Mouse (Mus musculus) left cerebral cortex, adult 2 months (tissue): ENCODE data around the gene Abhd5. TPM values are rescaled to one million over a fixed set of nuclear protein-coding genes. Genes with fewer than 3 reads are reported as not detected.
"Not testable (repeated sequence)": the region's sequence is repeated elsewhere in the genome, so short reads cannot be mapped to it uniquely, and the experiment has no call there.

Experiments used
- DNase-seq, 2 experiments: peaks; one replicate each; pipeline ENCODE4 v3.0.0; 2021 to 2022; ENCODE audit warnings: low spot score in 2 of 2, mixed read lengths in 1 of 2; ENCODE audit errors: extremely low spot score in 1 of 2
- H3K27ac ChIP-seq: fragments of 200-600 bp; 2 replicates; pipeline ENCODE4 v1.8.1; 2022
- H3K4me3 ChIP-seq: fragments of 200-600 bp; 2 replicates; pipeline ENCODE4 v1.8.1; 2022
- CTCF ChIP-seq: fragments of 200-600 bp; IDR thresholded peaks from 2 replicates; pipeline ENCODE4 v1.8.1; 2022; ENCODE audit warnings: antibody characterized with exemption, mild to moderate bottlenecking, moderate library complexity
- intact Hi-C: fragments of 180-260 bp; cut with DNase I; formaldehyde crosslinking; loops from one replicate; pipeline ENCODE4 v1.15.1; 2025
- long read RNA-seq, 2 experiments: library from polyadenylated mRNA; stranded (forward); transcript quantifications; one replicate each; pipeline ENCODE4 v2.0.0; 2021; ENCODE audit warnings: borderline mapping rate in 2 of 2
- total RNA-seq, 2 experiments: library from RNA; stranded (reverse); gene quantifications; 2 replicates each; pipeline ENCODE4 v1.2.3; 2021

Gene Abhd5
- total RNA-seq = 10 to 100 TPM; 17.1 to 19.3 TPM
- long read RNA-seq, experiment 1, transcript Abhd5-204 (7 exons, 3,157 nt) = major isoform, 15 of 24 reads
- long read RNA-seq, experiment 1, partial matches to known transcripts = 3 of 24 reads
- long read RNA-seq, experiment 1, other reads (novel, unspliced or antisense) = 5 of 24 reads
- long read RNA-seq, experiment 2, transcript Abhd5-204 (7 exons, 3,157 nt) = major isoform, 16 of 26 reads
- long read RNA-seq, experiment 2, partial matches to known transcripts = 5 of 26 reads
- long read RNA-seq, experiment 2, other reads (novel, unspliced or antisense) = 5 of 26 reads

GRCm38 (mm10) chr9:122351303-122352024 lies at the start of gene Abhd5:
TSS of gene Abhd5 (plus strand) at chr9:122351608.
- intact Hi-C loops = loop anchor here (5.0 kb wide), 1 partner anchor 216 kb away; no protein-coding TSS in a partner anchor
- peak; percentile 92 to 93 for DNase-seq
- peak within 1 kb of the TSS; percentile 89 for H3K4me3 ChIP-seq
- TF ChIP-seq CTCF = peak; percentile 62
- H3K27ac ChIP-seq = peak within 1 kb of the TSS; percentile 94

GRCm38 (mm10) chr9:122305302-122305701 lies 46.1 kb upstream of the Abhd5 start:
- no peak overlapping the region for H3K4me3 ChIP-seq
- DNase-seq = no peak
- intact Hi-C loops = no loop called here

GRCm38 (mm10) chr9:122309013-122309980 lies 42.1 kb upstream of the Abhd5 start:
- TF ChIP-seq CTCF = no peak
- H3K4me3 ChIP-seq = no peak overlapping the region
- intact Hi-C loops = no loop called here
- no peak overlapping the region for H3K27ac ChIP-seq
- DNase-seq = no peak

More at GRCm38 (mm10) chr9:122305302-122305701, 46.1 kb upstream of the Abhd5 start:
- H3K27ac ChIP-seq = no peak overlapping the region
- TF ChIP-seq CTCF = no peak

- intact Hi-C loops = loop anchor here (1.0 to 5.0 kb wide), 2 partner anchors 63 to 293 kb away; no protein-coding TSS in a partner anchor
- peak; percentile 97 for TF ChIP-seq CTCF
- Histone ChIP-seq H3K4me3 (peak overlapping the region; percentile 57), H3K27ac (peak overlapping the region; percentile 72)
- peak; percentile 80 to 86 for DNase-seq
Measured at GRCm38 (mm10) chr9:122310613-122311049, 40.8 kb upstream of the Abhd5 start.

- intact Hi-C loops = loop anchor here (5.0 kb wide), 1 partner anchor 294 kb away; no protein-coding TSS in a partner anchor
- peak overlapping the region; percentile 72; the same call in 1 of the 2 replicates for H3K27ac ChIP-seq
- TF ChIP-seq CTCF = no peak
- no peak for DNase-seq
- peak overlapping the region; percentile 57 for H3K4me3 ChIP-seq
Measured at GRCm38 (mm10) chr9:122311051-122311760, 40.2 kb upstream of the Abhd5 start.

GRCm38 (mm10) chr9:122312296-122312990 lies 39.0 kb upstream of the Abhd5 start:
- H3K27ac ChIP-seq = no peak overlapping the region
- H3K4me3 ChIP-seq = no peak overlapping the region
- TF ChIP-seq CTCF = no peak
- no peak for DNase-seq
- intact Hi-C loops = loop anchor here (5.0 kb wide), 1 partner anchor 295 kb away; no protein-coding TSS in a partner anchor

- H3K27ac ChIP-seq, H3K4me3 ChIP-seq, DNase-seq: not testable (repeated sequence)
- intact Hi-C loops = loop anchor here (5.0 kb wide), 1 partner anchor 296 kb away; no protein-coding TSS in a partner anchor
Measured at GRCm38 (mm10) chr9:122313128-122313527, 38.3 kb upstream of the Abhd5 start.

- intact Hi-C loops = loop anchor here (5.0 kb wide), 1 partner anchor 297 kb away; no protein-coding TSS in a partner anchor
- no peak for DNase-seq
- TF ChIP-seq CTCF = no peak
- H3K4me3 ChIP-seq = no peak overlapping the region
- H3K27ac ChIP-seq = no peak overlapping the region
Measured at GRCm38 (mm10) chr9:122314386-122314785, 37.0 kb upstream of the Abhd5 start.

GRCm38 (mm10) chr9:122314942-122315341 lies 36.5 kb upstream of the Abhd5 start:
- Histone ChIP-seq H3K27ac (no peak overlapping the region), H3K4me3 (no peak overlapping the region)
- no peak for TF ChIP-seq CTCF
- DNase-seq = no peak
- intact Hi-C loops = loop anchor here (5.0 kb wide), 1 partner anchor 298 kb away; no protein-coding TSS in a partner anchor

- no peak for DNase-seq
- no peak overlapping the region for H3K4me3 ChIP-seq
- no peak overlapping the region for H3K27ac ChIP-seq
- intact Hi-C loops = no loop called here
- TF ChIP-seq CTCF = no peak
Measured at GRCm38 (mm10) chr9:122315501-122315900, 35.9 kb upstream of the Abhd5 start.
